Mouse (Mus musculus) thymus, adult 2 months (tissue): Measurements from ENCODE around the gene Poglut1.

ENCODE experiments used
- CTCF ChIP-seq: fragments of 200-500 bp; IDR thresholded peaks from 2 replicates; pipeline ENCODE4 v1.5.1; 2012; ENCODE audit warnings: mild to moderate bottlenecking, control low read depth, low read length, moderate library complexity, borderline replicate concordance; ENCODE audit not compliant: control insufficient read depth, poor library complexity, insufficient read depth; ENCODE audit errors: extremely low read depth
- POLR2A ChIP-seq: fragments of 200-500 bp; IDR thresholded peaks from 2 replicates; pipeline ENCODE4 v1.6.1; 2012; ENCODE audit warnings: mild to moderate bottlenecking, low read length, control low read depth, moderate library complexity; ENCODE audit not compliant: control insufficient read depth, poor library complexity, insufficient read depth; ENCODE audit errors: extremely low read depth

DNA sequence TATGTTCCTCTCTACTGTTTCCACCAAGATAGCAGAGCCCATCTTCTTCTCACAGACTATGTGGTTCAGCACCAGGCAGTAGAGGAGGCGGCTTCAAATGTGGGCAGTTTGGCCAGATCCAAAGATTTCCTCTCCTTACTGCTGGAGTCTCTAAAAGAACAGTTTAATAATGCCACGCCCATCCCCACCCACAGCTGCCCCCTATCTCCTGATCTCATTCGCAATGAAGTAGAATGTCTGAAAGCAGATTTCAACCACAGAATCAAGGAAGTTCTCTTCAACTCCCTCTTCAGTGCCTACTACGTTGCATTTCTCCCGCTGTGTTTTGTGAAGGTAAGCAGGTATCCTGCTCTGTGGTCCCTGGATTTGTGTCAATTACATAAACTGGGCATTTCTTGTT lies 35.1 kb upstream of the Poglut1 start:
- no peak for TF ChIP-seq CTCF
- no peak for TF ChIP-seq POLR2A
